Mouse (Mus musculus): ENCODE measurements around the gene Tmtc2.

- TF ChIP-seq MYOD1 (IDR thresholded peaks at IDR 0.05; ENCODE audit: control insufficient read depth in 1 of 3, insufficient read length in 2 of 3, low read depth in 2 of 3) = no peak
- TF ChIP-seq POLR2A (IDR thresholded peaks at IDR 0.05; ENCODE audit: insufficient read length, low read depth) = no peak
- no peak for TF ChIP-seq E2F4 (IDR thresholded peaks at IDR 0.05; ENCODE audit: insufficient read depth)
- no peak for TF ChIP-seq REST (IDR thresholded peaks at IDR 0.05; ENCODE audit: insufficient read depth, insufficient read length)
- no peak for TF ChIP-seq CEBPB (IDR thresholded peaks at IDR 0.05; ENCODE audit: insufficient read depth, poor library complexity, severe bottlenecking)
- TF ChIP-seq TCF3 (IDR thresholded peaks at IDR 0.05; ENCODE audit: insufficient read length, low read depth) = no peak
- no peak for TF ChIP-seq MAX (IDR thresholded peaks at IDR 0.05; ENCODE audit: low read depth)
- no peak for TF ChIP-seq TCF12 (IDR thresholded peaks at IDR 0.05; ENCODE audit: insufficient read depth, poor library complexity, severe bottlenecking)
- no peak for TF ChIP-seq USF1 (IDR thresholded peaks at IDR 0.05; ENCODE audit: low read depth)
Measured at GRCm38 (mm10) chr10:105153789-105154188, 420.5 kb downstream of the Tmtc2 start.
